Mouse (Mus musculus): ENCODE results near the gene Gnai2.

Gene Gnai2

DNA sequence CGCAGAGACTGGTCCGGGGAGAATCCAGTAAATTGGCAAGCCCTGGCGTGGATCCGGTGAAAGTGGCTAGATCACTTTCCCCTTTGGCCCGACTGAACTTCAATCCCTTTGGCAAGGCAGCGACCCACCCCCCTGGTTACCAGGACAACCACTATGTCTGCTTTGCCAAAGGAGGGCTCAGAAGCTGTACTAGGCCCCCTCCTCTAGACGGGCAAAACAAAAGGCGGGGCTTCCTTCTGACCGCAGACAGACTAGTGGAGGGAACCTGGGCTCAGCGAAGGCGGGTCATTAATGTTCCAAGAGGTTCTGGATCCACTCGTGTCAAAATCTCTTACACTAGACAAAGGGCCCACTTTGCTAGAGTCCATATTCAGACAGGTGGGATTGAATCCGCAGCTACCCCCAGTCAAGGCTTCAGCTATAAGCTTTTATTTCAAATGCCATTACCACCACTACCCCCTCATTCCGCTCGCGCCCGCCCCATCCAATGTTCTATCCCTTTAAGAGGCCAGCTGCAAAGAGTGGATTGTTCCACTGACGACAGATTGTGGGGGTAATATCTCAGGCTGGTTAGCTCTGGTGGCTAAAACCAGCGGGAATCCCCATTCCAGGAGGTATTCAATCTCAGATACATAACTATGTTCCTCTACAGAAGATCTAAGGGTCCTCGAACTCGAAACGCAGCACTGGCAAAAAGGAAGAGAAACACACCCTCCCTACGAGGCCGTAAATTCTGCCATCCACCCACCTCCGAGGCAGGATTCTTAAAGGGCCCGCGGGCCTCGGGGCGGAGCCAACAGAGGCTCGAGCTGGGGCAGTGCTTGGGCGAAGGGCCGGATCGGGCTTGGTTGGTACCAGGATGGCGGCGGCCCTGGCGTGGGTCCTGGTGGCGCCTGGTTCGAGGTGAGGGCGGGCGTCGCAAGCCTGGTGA lies 66.6 kb downstream of the Gnai2 start:
- DNase-seq (ENCODE audit: low read depth), result peak; percentile 90

GRCm38 (mm10) chr9:107567702-107568319 lies 67.4 kb downstream of the Gnai2 start, which contains the start of gene Hyal2:
Hyal2 (plus strand) TSS chr9:107567945.
- no peak for DNase-seq (ENCODE audit: low read depth)

GRCm38 (mm10) chr9:107566855-107567254 lies 68.3 kb downstream of the Gnai2 start:
- DNase-seq (ENCODE audit: low read depth), result no peak

DNA sequence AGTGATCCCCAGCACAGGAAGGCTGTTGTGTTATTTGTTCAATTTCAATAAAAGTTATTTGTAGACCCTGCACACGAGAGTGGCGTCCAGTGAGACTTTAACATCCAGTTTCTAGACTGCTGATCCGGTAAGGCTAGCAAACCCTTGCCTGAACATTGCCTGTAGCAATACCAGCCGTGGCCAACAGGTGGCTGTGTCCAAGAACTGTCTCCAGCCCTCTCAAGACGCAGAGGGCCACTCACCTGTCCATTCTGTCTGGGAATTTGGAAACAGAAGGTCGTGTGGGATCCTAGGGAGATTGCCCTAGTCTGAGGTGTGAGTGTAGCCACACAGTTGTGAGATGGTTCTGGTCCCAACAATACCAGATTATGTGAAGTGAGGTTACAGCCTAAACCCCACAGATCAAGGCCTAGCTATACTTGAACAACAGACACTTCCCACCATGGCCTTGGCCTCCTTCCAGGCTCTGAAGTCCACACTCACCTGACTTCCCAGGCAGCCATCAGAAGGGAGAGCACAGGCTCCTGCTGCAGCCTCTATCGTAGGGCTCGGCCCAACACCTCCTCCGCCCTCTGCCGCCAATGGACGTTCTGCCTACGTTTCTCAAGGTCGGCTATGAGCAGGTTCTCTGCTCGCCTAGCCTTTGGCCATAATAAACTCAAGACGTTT lies 69.0 kb downstream of the Gnai2 start:
- peak; percentile 85 for DNase-seq (ENCODE audit: low read depth)

GRCm38 (mm10) chr9:107565556-107565955 lies 69.6 kb downstream of the Gnai2 start:
- DNase-seq (ENCODE audit: low read depth), result peak; percentile 38

All from NIH3T3 (cell line).